Mouse (Mus musculus) midbrain, embryonic 14.5 days (tissue): ENCODE results near the gene Gm11595. TPM values are rescaled to one million over a fixed set of nuclear protein-coding genes. Genes with fewer than 3 reads are reported as not detected.

Experiments used
- ATAC-seq: fragments of 200-750 bp; cut with Nextera tagmentation; 2 replicates; pipeline ENCODE4 v1.8.0; 2017; ENCODE audit warnings: moderate number of reproducible peaks, moderate library complexity; ENCODE audit not compliant: low FRiP score, low TSS enrichment
- DNase-seq: peaks from one replicate; pipeline ENCODE4 v3.0.0-alpha.2; 2015
- H3K27ac ChIP-seq: fragments of 300-500 bp; sonication (generic); replicated peaks from 2 replicates; pipeline ENCODE4 v1.5.1; 2014; ENCODE audit warnings: mild to moderate bottlenecking, low read depth, low read length, moderate library complexity
- H3K27me3 ChIP-seq: fragments of 300-500 bp; sonication (generic); 2 replicates; pipeline ENCODE4 v1.6.1; 2014; ENCODE audit warnings: low read length, control low read depth, mixed read lengths; ENCODE audit not compliant: control insufficient read depth, insufficient read depth
- H3K36me3 ChIP-seq: fragments of 300-500 bp; sonication (generic); 2 replicates; pipeline ENCODE4 v1.6.1; 2014; ENCODE audit warnings: low read length, control low read depth; ENCODE audit not compliant: control insufficient read depth, insufficient read depth
- H3K4me1 ChIP-seq: fragments of 300-500 bp; sonication (generic); 2 replicates; pipeline ENCODE4 v1.6.1; 2014; ENCODE audit warnings: mild to moderate bottlenecking, antibody characterized with exemption, low read length, control low read depth; ENCODE audit not compliant: control insufficient read depth, insufficient read depth
- H3K4me2 ChIP-seq: fragments of 300-500 bp; sonication (generic); 2 replicates; pipeline ENCODE4 v1.6.1; 2014; ENCODE audit warnings: mild to moderate bottlenecking, low read length, moderate library complexity
- H3K4me3 ChIP-seq: fragments of 300-500 bp; sonication (generic); replicated peaks from 2 replicates; pipeline ENCODE4 v1.5.1; 2014; ENCODE audit warnings: low read depth, low read length
- H3K9ac ChIP-seq: fragments of 300-500 bp; sonication (generic); replicated peaks from 2 replicates; pipeline ENCODE4 v1.6.1; 2014; ENCODE audit warnings: mild to moderate bottlenecking, low read length, moderate library complexity
- H3K9me3 ChIP-seq: fragments of 300-500 bp; sonication (generic); 2 replicates; pipeline ENCODE4 v1.6.1; 2016; ENCODE audit warnings: low read length, control low read depth, mixed read lengths; ENCODE audit not compliant: control insufficient read depth
- WGBS: fragments of 180-500 bp; shearing (Covaris S2); extraction: QIAGEN DNeasy Blood & Tissue Kit; methylation state at CpG from one replicate; pipeline ENCODE4 v1.1.7; 2014; 5-methylcytosine and 5-hydroxymethylcytosine counted together
- polyA plus RNA-seq: library from polyadenylated mRNA; unstranded; fragments of >200 nt; fragmentation: Nextera tagmentation; extraction: Ambion mirVana; gene quantifications from 2 replicates; pipeline ENCODE4 v1.2.1, GENCODE M21; 2014

The Gm11595 gene
- polyA plus RNA-seq, 1 experiment from 2014 or later, result not detected

DNA sequence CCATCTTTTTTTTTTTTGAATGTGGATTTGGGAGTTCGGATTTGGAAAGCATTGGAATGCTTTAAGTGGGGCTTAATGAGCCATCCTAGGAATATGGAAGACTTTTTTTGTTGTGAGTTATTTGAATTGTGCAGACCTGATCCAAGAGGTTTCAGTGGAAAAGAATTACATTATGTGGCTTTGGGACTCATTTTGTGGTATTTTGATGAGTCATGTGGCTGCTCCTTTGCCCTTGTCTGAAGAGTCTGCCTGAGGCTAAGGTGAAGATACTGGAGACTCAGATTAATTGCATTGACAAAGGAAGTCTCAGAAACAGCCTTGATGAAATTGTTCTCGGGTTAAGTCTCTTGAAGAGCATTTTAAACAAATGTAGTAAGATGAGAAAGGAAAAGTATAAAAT, 4.3 kb downstream of the Gm11595 start:
- ATAC-seq (no peak), DNase-seq (no peak)
- WGBS, result 84% methylated on average over 2 of the region's 2 CpGs
- H3K9me3 ChIP-seq, result no peaks in the 10 kb centered on the region
- no peak overlapping the region for H3K27ac ChIP-seq
- no peaks in the 10 kb centered on the region for H3K27me3 ChIP-seq
- no peak overlapping the region for H3K4me2 ChIP-seq
- H3K4me3 ChIP-seq, result no peak overlapping the region
- no peak overlapping the region for H3K9ac ChIP-seq
- no peaks in the 10 kb centered on the region for H3K4me1 ChIP-seq
- H3K36me3 ChIP-seq, result no peaks in the 10 kb centered on the region

DNA sequence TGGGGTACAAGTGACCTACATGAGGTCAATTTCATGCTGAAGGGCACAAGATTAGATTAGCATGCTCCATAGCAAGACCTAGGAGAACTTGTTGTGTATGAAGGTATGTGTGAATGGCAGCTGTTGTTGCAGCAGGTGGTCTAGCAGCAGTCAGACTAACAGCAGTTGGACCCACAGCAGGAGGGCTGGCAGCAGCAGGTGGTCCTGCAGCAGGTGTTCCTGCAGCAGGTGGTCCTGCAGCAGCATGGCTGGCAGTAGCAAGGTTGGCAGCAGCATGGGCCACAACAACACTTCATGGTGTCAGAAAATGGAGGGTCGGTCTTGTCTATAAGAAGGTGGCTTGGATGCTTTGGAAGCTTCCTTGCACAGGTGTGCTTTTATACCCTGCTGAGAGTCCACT, 13.8 kb downstream of the Gm11595 start:
- Histone ChIP-seq H3K27me3 (no peaks in the 10 kb centered on the region), H3K36me3 (no peaks in the 10 kb centered on the region), H3K4me3 (no peak overlapping the region), H3K4me2 (no peak overlapping the region), H3K4me1 (no peaks in the 10 kb centered on the region), H3K9ac (no peak overlapping the region), H3K27ac (no peak overlapping the region), H3K9me3 (no peaks in the 10 kb centered on the region)
- ATAC-seq (no peak), DNase-seq (no peak)
- WGBS, result 91% methylated on average over 1 of the region's 1 CpGs

DNA sequence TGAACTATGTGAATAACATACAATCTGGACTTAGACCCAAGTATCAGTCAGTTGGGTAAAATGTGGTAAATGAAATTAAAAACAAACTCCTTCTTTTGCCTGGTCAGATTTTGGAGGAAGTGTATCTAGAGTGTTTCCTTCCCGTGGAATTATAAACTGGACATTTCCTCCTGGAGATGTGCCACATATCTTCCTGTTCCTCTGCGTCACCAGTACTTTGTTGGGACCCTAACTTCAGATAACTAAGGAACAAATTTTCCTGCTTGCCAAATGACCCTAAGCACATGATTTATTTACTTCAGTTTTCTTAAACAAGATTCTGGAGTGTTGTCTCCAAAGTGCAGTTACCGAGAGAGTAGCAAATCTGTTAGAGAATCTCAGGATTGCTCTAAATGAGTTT, 28.7 kb downstream of the Gm11595 start:
- ATAC-seq, result no peak
- 92% methylated on average over 3 of the region's 3 CpGs for WGBS
- no peaks in the 10 kb centered on the region for H3K36me3 ChIP-seq
- H3K4me1 ChIP-seq, result no peaks in the 10 kb centered on the region
- no peaks in the 10 kb centered on the region for H3K9me3 ChIP-seq
- DNase-seq, result no peak
- H3K27ac ChIP-seq, result no peak overlapping the region
- H3K4me2 ChIP-seq, result no peak overlapping the region
- no peak overlapping the region for H3K9ac ChIP-seq
- H3K27me3 ChIP-seq, result no peaks in the 10 kb centered on the region
- no peak overlapping the region for H3K4me3 ChIP-seq

DNA sequence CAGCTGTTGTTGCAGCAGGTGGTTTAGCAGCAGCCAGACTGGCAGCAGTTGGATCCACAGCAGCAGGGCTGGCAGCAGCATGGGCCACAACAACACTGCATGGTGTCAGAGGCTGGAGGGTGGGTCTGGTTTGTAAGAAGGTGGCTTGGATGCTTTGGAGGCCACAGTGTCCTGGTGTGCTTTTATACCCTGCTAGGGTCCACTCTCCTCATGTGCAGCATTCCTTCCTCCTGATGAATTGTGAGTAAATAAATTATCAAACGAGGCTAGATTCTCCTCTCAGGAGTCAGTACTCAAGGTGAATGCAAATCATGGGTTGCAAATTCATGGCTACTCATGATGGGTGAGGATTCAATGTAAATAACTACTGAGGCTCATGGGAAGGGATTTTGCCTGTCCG, 38.5 kb downstream of the Gm11595 start, which contains the start of gene Gm14180:
Gene Gm14180 (minus strand): TSS at position 101 of the 400 bp plus-strand sequence.
- no peaks in the 10 kb centered on the region for H3K36me3 ChIP-seq
- no peak within 1 kb of the TSS for H3K4me3 ChIP-seq
- no peaks in the 10 kb centered on the region for H3K9me3 ChIP-seq
- no peaks in the 10 kb centered on the region for H3K27me3 ChIP-seq
- H3K4me2 ChIP-seq, result no peak within 1 kb of the TSS
- no peak for DNase-seq
- H3K27ac ChIP-seq, result no peak within 1 kb of the TSS
- no peaks in the 10 kb centered on the region for H3K4me1 ChIP-seq
- ATAC-seq, result no peak
- no peak within 1 kb of the TSS for H3K9ac ChIP-seq
- WGBS, result 68% methylated on average over 2 of the region's 2 CpGs

DNA sequence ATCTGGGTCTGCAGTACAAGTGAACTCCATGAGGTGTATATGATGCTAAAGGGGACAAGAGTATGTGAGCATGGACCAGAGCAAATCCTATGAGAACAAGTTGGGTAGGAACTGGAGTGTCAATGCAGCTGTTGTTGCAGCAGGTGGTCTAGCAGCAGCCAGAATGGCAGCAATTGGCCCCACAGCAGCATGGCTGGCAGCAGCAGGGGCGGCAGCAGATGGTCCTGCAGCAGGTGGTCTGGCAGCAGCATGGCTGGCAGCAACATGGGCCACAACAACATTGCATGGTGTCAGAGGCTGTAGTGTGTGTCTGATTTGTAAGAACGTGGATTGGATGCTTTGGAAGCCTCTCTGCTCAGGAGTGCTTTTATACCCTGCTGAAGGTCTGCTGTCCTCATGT, 48.7 kb downstream of the Gm11595 start:
- WGBS, result 72% methylated on average over 2 of the region's 2 CpGs
- Histone ChIP-seq H3K9ac (no peak overlapping the region), H3K27me3 (no peaks in the 10 kb centered on the region), H3K4me3 (no peak overlapping the region), H3K27ac (no peak overlapping the region), H3K4me1 (no peaks in the 10 kb centered on the region), H3K9me3 (no peaks in the 10 kb centered on the region), H3K4me2 (no peak overlapping the region), H3K36me3 (no peaks in the 10 kb centered on the region)
- no peak for DNase-seq
- ATAC-seq, result no peak

Other genes with a start within 250 kb of the Gm11595 start
- not detected in 2 replicates for gene Krt40, start 229.8 kb downstream of the Gm11595 start, polyA plus RNA-seq
- not detected in 2 replicates for gene Krtap3-3, start 222.0 kb downstream of the Gm11595 start, polyA plus RNA-seq
- gene Krtap3-2, start 216.1 kb downstream of the Gm11595 start, polyA plus RNA-seq, result not detected in 2 replicates
- gene Gm11939, start 213.4 kb downstream of the Gm11595 start, polyA plus RNA-seq, result not detected in 2 replicates
- not detected in 2 replicates for gene Krtap3-1, start 206.3 kb downstream of the Gm11595 start, polyA plus RNA-seq
- gene Krtap1-5, start 191.9 kb downstream of the Gm11595 start, polyA plus RNA-seq, result not detected in 2 replicates
- gene Krtap1-4, start 189.3 kb downstream of the Gm11595 start, polyA plus RNA-seq, result not detected in 2 replicates
- gene Krtap1-3, start 181.6 kb downstream of the Gm11595 start, polyA plus RNA-seq, result not detected in 2 replicates
- not detected in 2 replicates for gene Krtap9-3, start 174.8 kb downstream of the Gm11595 start, polyA plus RNA-seq
- not detected in 2 replicates for gene Gm11938, start 169.6 kb downstream of the Gm11595 start, polyA plus RNA-seq
- not detected in 2 replicates for gene Gm11937, start 162.7 kb downstream of the Gm11595 start, polyA plus RNA-seq
- not detected in 2 replicates for gene Krtap2-4, start 158.1 kb downstream of the Gm11595 start, polyA plus RNA-seq
- not detected in 2 replicates for gene Gm11562, start 152.5 kb downstream of the Gm11595 start, polyA plus RNA-seq
- not detected in 2 replicates for gene Krtap4-1, start 144.7 kb downstream of the Gm11595 start, polyA plus RNA-seq
- gene Krtap4-2, start 137.8 kb downstream of the Gm11595 start, polyA plus RNA-seq, result not detected in 2 replicates
- not detected in 2 replicates for gene Krtap4-7, start 128.8 kb downstream of the Gm11595 start, polyA plus RNA-seq
- not detected in 2 replicates for gene Gm11555, start 122.7 kb downstream of the Gm11595 start, polyA plus RNA-seq
- not detected in 2 replicates for gene Gm11563, start 114.0 kb downstream of the Gm11595 start, polyA plus RNA-seq
- not detected in 2 replicates for gene Krtap4-6, start 107.0 kb downstream of the Gm11595 start, polyA plus RNA-seq
- gene Gm14190, start 82.2 kb downstream of the Gm11595 start, polyA plus RNA-seq, result not detected in 2 replicates
- gene Gm14180, start 38.6 kb downstream of the Gm11595 start, polyA plus RNA-seq, result not detected in 2 replicates
- not detected in 2 replicates for gene Krtap4-8, start 7.8 kb upstream of the Gm11595 start, polyA plus RNA-seq
- not detected in 2 replicates for gene Krtap4-9, start 12.3 kb upstream of the Gm11595 start, polyA plus RNA-seq
- not detected in 2 replicates for gene Gm11596, start 20.6 kb upstream of the Gm11595 start, polyA plus RNA-seq
- not detected in 2 replicates for gene Gm11569, start 26.0 kb upstream of the Gm11595 start, polyA plus RNA-seq
- not detected in 2 replicates for gene Gm11554, start 31.5 kb upstream of the Gm11595 start, polyA plus RNA-seq
- not detected in 2 replicates for gene Krtap4-13, start 37.0 kb upstream of the Gm11595 start, polyA plus RNA-seq
- not detected in 2 replicates for gene Gm11564, start 42.8 kb upstream of the Gm11595 start, polyA plus RNA-seq
- gene 2300003K06Rik, start 65.2 kb upstream of the Gm11595 start, polyA plus RNA-seq, result not detected in 2 replicates
- not detected in 2 replicates for gene Krtap4-16, start 78.7 kb upstream of the Gm11595 start, polyA plus RNA-seq
- gene Gm11568, start 85.0 kb upstream of the Gm11595 start, polyA plus RNA-seq, result not detected in 2 replicates
- not detected in 2 replicates for gene Gm11559, start 91.6 kb upstream of the Gm11595 start, polyA plus RNA-seq
- gene Krtap9-1, start 100.5 kb upstream of the Gm11595 start, polyA plus RNA-seq, result not detected in 2 replicates
- gene Gm11567, start 106.3 kb upstream of the Gm11595 start, polyA plus RNA-seq, result not detected in 2 replicates
- gene Krtap31-1, start 135.0 kb upstream of the Gm11595 start, polyA plus RNA-seq, result not detected in 2 replicates
- gene Gm11565, start 141.8 kb upstream of the Gm11595 start, polyA plus RNA-seq, result not detected in 2 replicates
- gene Krtap31-2, start 163.4 kb upstream of the Gm11595 start, polyA plus RNA-seq, result not detected in 2 replicates
- gene Krtap9-5, start 175.6 kb upstream of the Gm11595 start, polyA plus RNA-seq, result not detected in 2 replicates
- gene Krtap29-1, start 206.1 kb upstream of the Gm11595 start, polyA plus RNA-seq, result not detected in 2 replicates
- not detected in 2 replicates for gene Krtap16-1, start 213.7 kb upstream of the Gm11595 start, polyA plus RNA-seq
- 0.61 TPM in 1 of 2 replicates, not detected in the other for gene Krtap17-1, start 221.1 kb upstream of the Gm11595 start, polyA plus RNA-seq
- gene Krt33a, start 243.3 kb upstream of the Gm11595 start, polyA plus RNA-seq, result not detected in 2 replicates